Mouse (Mus musculus) liver, embryonic 14.5 days (tissue): ENCODE data around the gene Megf11. TPM values are rescaled to one million over a fixed set of nuclear protein-coding genes. Genes with fewer than 3 reads are reported as not detected.

ENCODE experiments used
- ATAC-seq: fragments of 200-750 bp; cut with Nextera tagmentation; 2 replicates; pipeline ENCODE4 v1.8.0; 2017; ENCODE audit warnings: moderate number of reproducible peaks, mild to moderate bottlenecking, moderate library complexity; ENCODE audit not compliant: insufficient read depth
- DNase-seq, 3 experiments: peaks; one replicate each; pipeline ENCODE4 v3.0.0-alpha.2; 2012 to 2013; ENCODE audit warnings: low read depth in 3 of 3, low spot score in 3 of 3
- H3K27ac ChIP-seq: fragments of 300-500 bp; sonication (generic); 2 replicates; pipeline ENCODE4 v1.5.1; 2014; ENCODE audit warnings: moderate library complexity, mild to moderate bottlenecking, control low read depth, inconsistent platforms
- H3K27me3 ChIP-seq: fragments of 300-500 bp; sonication (generic); 2 replicates; pipeline ENCODE4 v1.6.1; 2014; ENCODE audit warnings: mild to moderate bottlenecking, low read length, moderate library complexity; ENCODE audit not compliant: control insufficient read depth, insufficient read depth
- H3K36me3 ChIP-seq: fragments of 300-500 bp; sonication (generic); replicated peaks from 2 replicates; pipeline ENCODE4 v1.6.1; 2014; ENCODE audit warnings: low read depth; ENCODE audit not compliant: control insufficient read depth, insufficient read depth
- H3K4me1 ChIP-seq, 2 experiments: fragments of 200-500 bp in 1 of 2; fragments of 300-500 bp in 1 of 2; sonication (generic) in 1 of 2; replicated peaks; 2 replicates each; pipeline ENCODE4 v1.6.1; 2012 to 2014; ENCODE audit warnings: antibody characterized with exemption in 1 of 2, inconsistent platforms in 1 of 2, low read length in 1 of 2; ENCODE audit not compliant: control insufficient read depth in 2 of 2, insufficient read depth in 2 of 2
- H3K4me2 ChIP-seq: fragments of 300-500 bp; sonication (generic); 2 replicates; pipeline ENCODE4 v1.6.1; 2014; ENCODE audit warnings: low read depth, mild to moderate bottlenecking, control low read depth, moderate library complexity
- H3K4me3 ChIP-seq, 2 experiments: fragments of 200-500 bp in 1 of 2; fragments of 300-500 bp in 1 of 2; sonication (generic) in 1 of 2; 2 replicates each; pipeline ENCODE4 v1.5.1; 2012 to 2014; ENCODE audit warnings: low read depth in 2 of 2, low read length in 2 of 2, mild to moderate bottlenecking in 2 of 2, control low read depth in 1 of 2, inconsistent platforms in 1 of 2, moderate library complexity in 1 of 2; ENCODE audit not compliant: insufficient read depth in 1 of 2
- H3K9ac ChIP-seq: fragments of 300-500 bp; sonication (generic); replicated peaks from 2 replicates; pipeline ENCODE4 v1.6.1; 2014; ENCODE audit warnings: mild to moderate bottlenecking, control low read depth, moderate library complexity
- H3K9me3 ChIP-seq: fragments of 300-500 bp; sonication (generic); 2 replicates; pipeline ENCODE4 v1.6.1; 2016; ENCODE audit warnings: low read length, mixed read lengths; ENCODE audit not compliant: control insufficient read depth
- CTCF ChIP-seq: IDR thresholded peaks from 2 replicates; pipeline ENCODE4 v1.5.1; 2016; ENCODE audit warnings: antibody characterized with exemption, low read depth, control low read depth
- EP300 ChIP-seq: IDR thresholded peaks from 2 replicates; pipeline ENCODE4 v1.6.1; 2016; ENCODE audit warnings: antibody characterized with exemption, low read depth
- WGBS: fragments of 180-500 bp; shearing (Covaris S2); extraction: QIAGEN DNeasy Blood & Tissue Kit; methylation state at CpG from one replicate; pipeline ENCODE4 v1.1.7; 2014; ENCODE audit not compliant: insufficient replicate concordance; 5-methylcytosine and 5-hydroxymethylcytosine counted together
- polyA plus RNA-seq, 2 experiments: library from polyadenylated mRNA; depleted of rRNA in 1 of 2; stranded (reverse) in 1 of 2; unstranded in 1 of 2; fragments of >200 nt; fragmentation: Nextera tagmentation in 1 of 2; extraction: Ambion mirVana in 1 of 2; gene quantifications; 2 replicates each; pipeline versions ENCODE4 v1.2.1 to v1.2.3; 2012 to 2014

Megf11 gene
- polyA plus RNA-seq, 2 experiments: 0.18 to 0.28 TPM

DNA sequence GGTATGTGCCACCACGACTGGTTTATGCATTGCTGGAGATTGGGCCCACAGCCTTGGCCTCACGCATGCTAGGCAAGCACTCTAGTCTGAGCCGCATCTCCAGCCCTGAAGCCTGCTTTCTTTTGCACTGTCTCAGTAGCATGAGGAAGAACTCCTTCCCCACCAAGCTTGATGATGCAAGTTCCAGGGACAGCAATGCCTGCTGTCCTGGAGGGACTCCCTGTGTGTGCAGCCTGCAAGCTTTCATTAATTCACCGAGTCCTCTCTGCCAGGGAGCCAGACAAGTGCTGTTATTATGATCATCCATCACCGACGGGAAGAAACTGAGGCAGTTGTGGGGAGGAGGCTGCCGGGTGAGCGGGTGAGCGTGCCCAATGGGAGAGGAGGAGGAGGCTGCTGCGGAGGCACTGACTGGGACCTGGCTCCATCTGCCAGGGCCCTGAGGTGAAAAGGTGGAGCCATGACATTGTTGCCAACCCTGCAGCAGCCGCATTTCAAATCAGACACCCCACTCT lies 14.1 kb upstream of the Megf11 start:
- Histone ChIP-seq H3K4me3 (no peak overlapping the region), H3K9me3 (no peaks in the 10 kb centered on the region), H3K4me1 (no peaks in the 10 kb centered on the region), H3K27me3 (no peaks in the 10 kb centered on the region), H3K4me2 (no peak overlapping the region), H3K36me3 (no peaks in the 10 kb centered on the region), H3K27ac (no peak overlapping the region), H3K9ac (no peak overlapping the region)
- DNase-seq: no peak
- TF ChIP-seq EP300 (no peak), CTCF (no peak)
- 54% methylated on average over 11 of the region's 11 CpGs for WGBS
- ATAC-seq: no peak

DNA sequence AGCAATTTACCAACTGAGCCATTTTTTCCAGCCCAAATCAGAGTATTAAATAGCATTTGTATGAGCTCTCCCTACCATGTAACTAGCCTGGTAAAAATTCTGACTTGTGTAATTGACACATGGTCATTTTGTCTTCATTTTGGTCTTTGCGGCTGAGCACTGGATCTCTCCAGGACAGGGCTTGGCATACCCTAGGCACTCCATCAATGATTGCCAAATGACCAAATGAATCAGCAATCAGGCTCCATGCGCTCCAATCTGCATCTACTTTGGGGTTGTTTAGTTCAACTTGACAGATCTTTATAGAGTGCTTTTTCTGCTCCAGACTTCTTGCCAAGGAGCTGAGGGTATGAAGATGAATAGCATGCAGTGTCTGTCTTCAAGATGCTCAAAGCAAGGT lies 9.0 kb upstream of the Megf11 start:
- H3K27ac ChIP-seq: no peak overlapping the region
- H3K27me3 ChIP-seq: no peaks in the 10 kb centered on the region
- no peaks in the 10 kb centered on the region for H3K36me3 ChIP-seq
- H3K4me2 ChIP-seq: no peak overlapping the region
- no peak overlapping the region for H3K9ac ChIP-seq
- H3K4me3 ChIP-seq: no peak overlapping the region
- WGBS: 72% methylated on average over 2 of the region's 2 CpGs
- no peak for ATAC-seq
- TF ChIP-seq CTCF: no peak
- no peak for TF ChIP-seq EP300
- no peak for DNase-seq
- no peaks in the 10 kb centered on the region for H3K4me1 ChIP-seq
- H3K9me3 ChIP-seq: no peaks in the 10 kb centered on the region

DNA sequence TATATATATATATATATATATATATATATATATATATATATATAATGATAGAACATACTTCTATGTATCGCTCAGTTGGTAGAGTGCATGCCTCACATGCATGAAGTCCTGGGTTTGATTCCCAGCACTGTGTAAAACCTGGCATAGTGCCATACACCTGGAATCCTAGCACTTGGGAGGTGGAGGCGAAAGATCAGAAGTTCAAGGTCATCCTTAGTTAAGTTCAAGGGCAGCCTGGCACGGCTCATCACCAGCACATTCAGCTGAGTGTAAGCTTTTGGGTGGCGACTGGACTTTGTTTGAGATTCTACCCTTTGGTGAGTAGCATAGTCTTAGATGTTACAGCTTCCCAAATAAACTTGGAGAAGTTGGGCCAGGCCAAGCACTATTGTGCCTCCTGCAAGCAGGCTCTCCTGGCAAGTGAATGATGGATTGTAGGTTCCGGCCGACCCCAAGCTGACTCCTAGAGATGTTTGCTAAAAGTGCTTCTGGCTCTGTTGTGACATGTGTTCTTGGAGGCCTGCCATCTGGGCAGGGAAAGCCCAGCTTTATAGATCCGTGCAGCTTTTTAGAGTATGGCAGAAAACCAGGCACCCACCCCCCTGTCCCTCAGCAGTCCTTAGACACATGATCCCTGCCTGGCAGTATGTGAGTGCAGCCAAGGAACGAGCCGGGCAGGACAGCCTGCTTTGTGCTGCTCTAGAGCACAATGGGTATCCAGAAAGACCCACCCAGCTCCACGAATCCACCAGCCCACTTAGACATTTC lies 2.2 kb upstream of the Megf11 start:
- H3K36me3 ChIP-seq: no peaks in the 10 kb centered on the region
- no peak for TF ChIP-seq EP300
- no peak for TF ChIP-seq CTCF
- H3K27me3 ChIP-seq: peaks cover 48% of the 10 kb centered on the region
- ATAC-seq (no peak), DNase-seq (no peak)
- no peak overlapping the region for H3K9ac ChIP-seq
- no peaks in the 10 kb centered on the region for H3K4me1 ChIP-seq
- H3K4me2 ChIP-seq: no peak overlapping the region
- H3K27ac ChIP-seq: no peak overlapping the region
- 48% methylated on average over 10 of the region's 10 CpGs for WGBS
- no peaks in the 10 kb centered on the region for H3K9me3 ChIP-seq
- H3K4me3 ChIP-seq: no peak overlapping the region

DNA sequence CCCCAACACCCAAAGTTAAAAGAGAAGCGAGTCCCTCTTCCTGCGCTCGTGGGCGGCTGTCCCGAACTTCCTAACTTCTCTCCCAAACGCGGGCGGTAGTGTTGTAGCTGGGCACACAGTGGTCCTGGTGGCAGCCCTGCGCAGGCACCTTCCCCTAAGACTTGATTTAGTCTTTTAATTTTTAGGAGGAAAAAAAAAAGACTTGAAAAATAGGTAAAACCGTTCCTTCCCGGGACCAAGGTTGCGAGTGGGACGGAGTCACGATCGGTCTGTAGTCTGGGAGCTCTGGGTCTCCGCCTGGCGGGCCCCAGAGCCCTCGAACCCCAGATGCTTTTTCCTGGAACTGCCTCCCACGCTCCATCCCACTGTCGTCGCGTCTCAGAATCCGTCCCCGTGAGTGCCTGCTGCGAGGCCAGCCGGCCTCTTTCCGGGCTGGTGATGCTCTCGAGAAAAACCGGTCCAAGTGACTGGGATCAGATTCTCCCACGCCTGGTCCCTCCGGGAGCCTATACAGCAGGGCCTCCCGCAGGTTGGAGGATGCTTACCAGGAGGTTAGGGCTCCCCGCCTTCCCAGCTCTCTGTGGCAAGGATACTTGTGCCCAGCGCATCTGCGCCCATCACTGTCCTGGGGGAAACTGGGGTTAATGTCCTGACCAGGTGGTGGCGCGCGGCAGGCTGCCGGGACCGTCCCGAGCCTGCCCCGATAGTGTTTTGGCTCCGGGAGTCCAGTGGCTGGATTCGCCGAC lies 1.2 kb downstream of the Megf11 start:
- Histone ChIP-seq H3K27me3 (peaks cover 48% of the 10 kb centered on the region), H3K4me1 (no peaks in the 10 kb centered on the region), H3K36me3 (no peaks in the 10 kb centered on the region), H3K27ac (no peak overlapping the region), H3K4me3 (no peak overlapping the region), H3K4me2 (peak overlapping the region; percentile 47), H3K9ac (no peak overlapping the region), H3K9me3 (no peaks in the 10 kb centered on the region)
- DNase-seq (no peak), ATAC-seq (no peak)
- WGBS: 4% methylated on average over 45 of the region's 45 CpGs
- TF ChIP-seq CTCF (peak; percentile 19; the same call in 1 of the 2 replicates), EP300 (no peak)
